Mouse (Mus musculus): Measurements from ENCODE around the gene Tgif2. TPM values are rescaled to one million over a fixed set of nuclear protein-coding genes. Genes with fewer than 3 reads are reported as not detected.
"Not testable (repeated sequence)": the region's sequence is repeated elsewhere in the genome, so short reads cannot be mapped to it uniquely, and the experiment has no call there.

Tgif2 gene
- 3.1 and 5.5 TPM in 2 replicates for polyA plus RNA-seq (2011; ENCODE audit: insufficient read depth, insufficient read length, low replicate concordance, missing spikeins)

- 12% methylated on average over 61 of the region's 61 CpGs for WGBS
- Histone ChIP-seq H3K4me1 (ENCODE audit: control insufficient read depth, insufficient read depth, low read length) (no peaks in the 10 kb centered on the region; the same call in 1 of the 2 replicates), H3K4me3 (replicated peaks; ENCODE audit: control insufficient read depth, low read depth, low read length) (peak within 1 kb of the TSS; percentile 51), H3K27ac (ENCODE audit: control insufficient read depth, insufficient read depth, low read depth, low read length, poor library complexity) (peak within 1 kb of the TSS; percentile 6)
- TF ChIP-seq CTCF (IDR thresholded peaks at IDR 0.05; ENCODE audit: control insufficient read depth, insufficient read depth, low read length) = no peak
- no peak for TF ChIP-seq POLR2A (IDR thresholded peaks at IDR 0.05; ENCODE audit: borderline replicate concordance, control insufficient read depth, low read depth, low read length)
Measured at GRCm38 (mm10) chr2:156839319-156840191, at the start of gene Tgif2. TSS of gene Tgif2 (plus strand) at chr2:156840007.

- 87% methylated on average over 1 of the region's 1 CpGs for WGBS
- H3K4me3 ChIP-seq (replicated peaks; ENCODE audit: control insufficient read depth, low read depth, low read length) = no peak overlapping the region
- TF ChIP-seq POLR2A (IDR thresholded peaks at IDR 0.05; ENCODE audit: borderline replicate concordance, control insufficient read depth, low read depth, low read length) (no peak), CTCF (IDR thresholded peaks at IDR 0.05; ENCODE audit: control insufficient read depth, insufficient read depth, low read length) (no peak)
- H3K4me1 ChIP-seq (ENCODE audit: control insufficient read depth, insufficient read depth, low read length) = no peaks in the 10 kb centered on the region
- no peak overlapping the region for H3K27ac ChIP-seq (ENCODE audit: control insufficient read depth, insufficient read depth, low read depth, low read length, poor library complexity)
Measured at GRCm38 (mm10) chr2:156798516-156798915, 41.3 kb upstream of the Tgif2 start.

GRCm38 (mm10) chr2:156801045-156801444, 38.8 kb upstream of the Tgif2 start:
- TF ChIP-seq CTCF (IDR thresholded peaks at IDR 0.05; ENCODE audit: control insufficient read depth, insufficient read depth, low read length) (no peak), POLR2A (IDR thresholded peaks at IDR 0.05; ENCODE audit: borderline replicate concordance, control insufficient read depth, low read depth, low read length) (no peak)
- Histone ChIP-seq H3K4me1 (ENCODE audit: control insufficient read depth, insufficient read depth, low read length) (no peaks in the 10 kb centered on the region; the same call in 1 of the 2 replicates), H3K27ac (ENCODE audit: control insufficient read depth, insufficient read depth, low read depth, low read length, poor library complexity) (no peak overlapping the region), H3K4me3 (replicated peaks; ENCODE audit: control insufficient read depth, low read depth, low read length) (no peak overlapping the region)
- 73% methylated on average over 4 of the region's 4 CpGs for WGBS

- H3K27ac ChIP-seq (ENCODE audit: control insufficient read depth, insufficient read depth, low read depth, low read length, poor library complexity); H3K4me1 ChIP-seq (ENCODE audit: control insufficient read depth, insufficient read depth, low read length); H3K4me3 ChIP-seq (replicated peaks; ENCODE audit: control insufficient read depth, low read depth, low read length): not testable (repeated sequence)
- WGBS = 53% methylated on average over 9 of the region's 9 CpGs
Measured at GRCm38 (mm10) chr2:156802116-156802515, 37.7 kb upstream of the Tgif2 start.

- Histone ChIP-seq H3K4me1 (ENCODE audit: control insufficient read depth, insufficient read depth, low read length) (no peaks in the 10 kb centered on the region; the same call in 1 of the 2 replicates), H3K27ac (ENCODE audit: control insufficient read depth, insufficient read depth, low read depth, low read length, poor library complexity) (no peak overlapping the region), H3K4me3 (replicated peaks; ENCODE audit: control insufficient read depth, low read depth, low read length) (no peak overlapping the region)
- TF ChIP-seq CTCF (IDR thresholded peaks at IDR 0.05; ENCODE audit: control insufficient read depth, insufficient read depth, low read length) (no peak), POLR2A (IDR thresholded peaks at IDR 0.05; ENCODE audit: borderline replicate concordance, control insufficient read depth, low read depth, low read length) (no peak)
- WGBS = 38% methylated on average over 4 of the region's 4 CpGs
Measured at GRCm38 (mm10) chr2:156803698-156804372, 36.0 kb upstream of the Tgif2 start.

- Histone ChIP-seq H3K4me1 (ENCODE audit: control insufficient read depth, insufficient read depth, low read length) (no peaks in the 10 kb centered on the region; the same call in 1 of the 2 replicates), H3K27ac (ENCODE audit: control insufficient read depth, insufficient read depth, low read depth, low read length, poor library complexity) (no peak overlapping the region), H3K4me3 (replicated peaks; ENCODE audit: control insufficient read depth, low read depth, low read length) (no peak overlapping the region)
- TF ChIP-seq POLR2A (IDR thresholded peaks at IDR 0.05; ENCODE audit: borderline replicate concordance, control insufficient read depth, low read depth, low read length) (no peak), CTCF (IDR thresholded peaks at IDR 0.05; ENCODE audit: control insufficient read depth, insufficient read depth, low read length) (no peak)
- WGBS = 95% methylated on average over 4 of the region's 4 CpGs
Measured at GRCm38 (mm10) chr2:156804589-156804988, 35.2 kb upstream of the Tgif2 start.

- 71% methylated on average over 6 of the region's 6 CpGs for WGBS
- H3K4me1 ChIP-seq (ENCODE audit: control insufficient read depth, insufficient read depth, low read length) = no peaks in the 10 kb centered on the region; the same call in 1 of the 2 replicates
- H3K4me3 ChIP-seq (replicated peaks; ENCODE audit: control insufficient read depth, low read depth, low read length) = no peak overlapping the region
- TF ChIP-seq CTCF (IDR thresholded peaks at IDR 0.05; ENCODE audit: control insufficient read depth, insufficient read depth, low read length) = no peak
- no peak for TF ChIP-seq POLR2A (IDR thresholded peaks at IDR 0.05; ENCODE audit: borderline replicate concordance, control insufficient read depth, low read depth, low read length)
- no peak overlapping the region for H3K27ac ChIP-seq (ENCODE audit: control insufficient read depth, insufficient read depth, low read depth, low read length, poor library complexity)
Measured at GRCm38 (mm10) chr2:156806886-156807285, 32.9 kb upstream of the Tgif2 start.

- TF ChIP-seq CTCF (IDR thresholded peaks at IDR 0.05; ENCODE audit: control insufficient read depth, insufficient read depth, low read length) = peak; percentile 41; the same call in 1 of the 2 replicates
- no peak for TF ChIP-seq POLR2A (IDR thresholded peaks at IDR 0.05; ENCODE audit: borderline replicate concordance, control insufficient read depth, low read depth, low read length)
- no peak overlapping the region for H3K4me3 ChIP-seq (replicated peaks; ENCODE audit: control insufficient read depth, low read depth, low read length)
- WGBS = 0% methylated on average over 2 of the region's 2 CpGs
- H3K27ac ChIP-seq (ENCODE audit: control insufficient read depth, insufficient read depth, low read depth, low read length, poor library complexity) = no peak overlapping the region
- H3K4me1 ChIP-seq (ENCODE audit: control insufficient read depth, insufficient read depth, low read length) = no peaks in the 10 kb centered on the region; the same call in 1 of the 2 replicates
Measured at GRCm38 (mm10) chr2:156809579-156809978, 30.2 kb upstream of the Tgif2 start.
